Mouse (Mus musculus) embryonic facial prominence, embryonic 13.5 days (tissue): ENCODE results near the gene Gm21987. TPM values are rescaled to one million over a fixed set of nuclear protein-coding genes. Genes with fewer than 3 reads are reported as not detected.

ENCODE experiments used
- ATAC-seq: fragments of 200-750 bp; cut with Nextera tagmentation; 2 replicates; pipeline ENCODE4 v1.8.0; 2017; ENCODE audit warnings: low read depth; ENCODE audit not compliant: insufficient number of reproducible peaks, insufficient read depth, low FRiP score, low TSS enrichment
- H3K27ac ChIP-seq: fragments of 300-500 bp; sonication (generic); 2 replicates; pipeline ENCODE4 v1.5.1; 2015; ENCODE audit warnings: moderate library complexity, mild to moderate bottlenecking, inconsistent platforms
- H3K27me3 ChIP-seq: fragments of 300-500 bp; sonication (generic); 2 replicates; pipeline ENCODE4 v1.6.1; 2015; ENCODE audit warnings: mild to moderate bottlenecking, inconsistent platforms
- H3K36me3 ChIP-seq: fragments of 300-500 bp; sonication (generic); 2 replicates; pipeline ENCODE4 v1.6.1; 2015; ENCODE audit warnings: mild to moderate bottlenecking, inconsistent platforms
- H3K4me1 ChIP-seq: fragments of 300-500 bp; sonication (generic); 2 replicates; pipeline ENCODE4 v1.6.1; 2015; ENCODE audit warnings: inconsistent platforms
- H3K4me2 ChIP-seq: fragments of 300-500 bp; sonication (generic); 2 replicates; pipeline ENCODE4 v1.6.1; 2015; ENCODE audit warnings: moderate library complexity, mild to moderate bottlenecking, inconsistent platforms
- H3K4me3 ChIP-seq: fragments of 300-500 bp; sonication (generic); 2 replicates; pipeline ENCODE4 v1.5.1; 2015; ENCODE audit warnings: mild to moderate bottlenecking, inconsistent platforms
- H3K9ac ChIP-seq: fragments of 300-500 bp; sonication (generic); 2 replicates; pipeline ENCODE4 v1.6.1; 2015; ENCODE audit warnings: mild to moderate bottlenecking, inconsistent platforms
- H3K9me3 ChIP-seq: fragments of 300-500 bp; sonication (generic); 2 replicates; pipeline ENCODE4 v1.6.1; 2016; ENCODE audit warnings: inconsistent platforms
- WGBS: fragments of 180-500 bp; shearing (Covaris S2); methylation state at CpG from one replicate; pipeline ENCODE4 v1.1.7; 2015; ENCODE audit warnings: mixed read lengths; 5-methylcytosine and 5-hydroxymethylcytosine counted together
- polyA plus RNA-seq: library from polyadenylated mRNA; unstranded; fragments of >200 nt; fragmentation: Nextera tagmentation; extraction: Ambion mirVana; gene quantifications from 2 replicates; pipeline ENCODE4 v1.2.1, GENCODE M21; 2015

Gm21987 gene
- polyA plus RNA-seq, 1 experiment from 2014 or later: not detected

DNA sequence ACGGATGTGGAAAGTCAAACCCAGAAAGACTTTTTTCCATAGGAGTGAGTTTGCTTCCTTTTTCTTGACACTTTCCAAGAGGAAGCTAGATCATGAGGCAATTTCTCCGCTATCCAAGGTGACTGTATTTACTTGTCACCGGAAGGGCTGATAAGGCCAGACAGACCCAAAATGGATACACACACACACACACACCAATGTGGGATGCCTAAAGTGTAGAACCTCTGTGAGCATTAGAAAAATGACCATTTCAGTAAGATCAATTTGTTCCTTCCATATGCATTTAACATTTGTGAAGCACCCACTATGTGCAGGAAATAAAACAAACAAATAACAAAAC is 16.4 kb downstream of the Gm21987 start:
- H3K4me1 ChIP-seq: peaks cover 13% of the 10 kb centered on the region
- no peaks in the 10 kb centered on the region for H3K27me3 ChIP-seq
- no peak overlapping the region for H3K27ac ChIP-seq
- H3K4me3 ChIP-seq: no peak overlapping the region
- no peaks in the 10 kb centered on the region for H3K36me3 ChIP-seq
- WGBS: 90% methylated on average over 3 of the region's 3 CpGs
- ATAC-seq: no peak
- no peak overlapping the region for H3K9ac ChIP-seq
- no peak overlapping the region for H3K4me2 ChIP-seq
- H3K9me3 ChIP-seq: no peaks in the 10 kb centered on the region

DNA sequence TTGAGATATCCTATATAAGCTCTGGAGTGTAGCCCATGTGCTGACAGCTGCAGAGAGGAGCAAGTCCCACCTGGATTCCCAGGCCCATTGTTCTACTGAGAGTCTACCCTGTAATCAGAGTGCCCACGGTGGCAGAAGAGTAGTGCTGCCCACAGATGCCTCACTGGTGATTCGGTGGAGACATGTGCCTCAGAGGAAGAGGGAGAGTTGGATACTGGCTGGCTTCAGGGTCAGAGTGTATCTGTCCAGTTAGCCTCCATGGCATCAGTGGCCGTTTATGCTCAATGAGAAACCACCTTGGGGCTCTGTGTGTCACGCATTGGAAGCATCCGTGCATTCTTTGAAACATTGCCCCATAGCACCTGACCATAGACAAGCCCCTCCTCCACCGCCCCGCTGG is 16.8 kb downstream of the Gm21987 start:
- H3K9me3 ChIP-seq: no peaks in the 10 kb centered on the region
- no peak overlapping the region for H3K9ac ChIP-seq
- H3K36me3 ChIP-seq: no peaks in the 10 kb centered on the region
- ATAC-seq: no peak
- no peak overlapping the region for H3K4me2 ChIP-seq
- H3K4me3 ChIP-seq: no peak overlapping the region
- WGBS: 81% methylated on average over 7 of the region's 7 CpGs
- peaks cover 13% of the 10 kb centered on the region for H3K4me1 ChIP-seq
- H3K27me3 ChIP-seq: no peaks in the 10 kb centered on the region
- no peak overlapping the region for H3K27ac ChIP-seq

DNA sequence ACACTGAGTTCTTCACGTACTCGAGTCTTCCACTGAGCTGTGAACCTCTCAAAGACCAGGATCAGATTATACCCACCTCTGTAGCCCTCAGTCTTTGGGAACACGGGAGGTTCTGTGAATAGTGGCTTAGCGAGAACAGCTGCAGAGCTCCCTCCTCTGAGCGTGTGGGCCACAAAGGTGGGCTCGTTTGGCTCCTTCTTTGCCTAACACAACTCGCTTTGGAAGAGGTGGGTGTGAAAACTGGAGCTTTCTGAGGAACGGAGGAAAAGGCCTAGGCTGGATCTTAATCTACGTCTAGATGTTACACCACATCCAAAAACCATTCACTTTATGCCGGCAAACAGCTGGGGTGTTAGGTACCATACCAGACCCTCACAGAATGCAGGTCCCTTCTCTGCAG is 18.6 kb downstream of the Gm21987 start:
- no peak overlapping the region for H3K27ac ChIP-seq
- H3K9me3 ChIP-seq: no peaks in the 10 kb centered on the region
- no peak overlapping the region for H3K4me3 ChIP-seq
- WGBS: 87% methylated on average over 10 of the region's 10 CpGs
- H3K36me3 ChIP-seq: no peaks in the 10 kb centered on the region
- H3K9ac ChIP-seq: no peak overlapping the region
- no peak overlapping the region for H3K4me2 ChIP-seq
- H3K4me1 ChIP-seq: peaks cover 11% of the 10 kb centered on the region
- ATAC-seq: no peak
- H3K27me3 ChIP-seq: no peaks in the 10 kb centered on the region

DNA sequence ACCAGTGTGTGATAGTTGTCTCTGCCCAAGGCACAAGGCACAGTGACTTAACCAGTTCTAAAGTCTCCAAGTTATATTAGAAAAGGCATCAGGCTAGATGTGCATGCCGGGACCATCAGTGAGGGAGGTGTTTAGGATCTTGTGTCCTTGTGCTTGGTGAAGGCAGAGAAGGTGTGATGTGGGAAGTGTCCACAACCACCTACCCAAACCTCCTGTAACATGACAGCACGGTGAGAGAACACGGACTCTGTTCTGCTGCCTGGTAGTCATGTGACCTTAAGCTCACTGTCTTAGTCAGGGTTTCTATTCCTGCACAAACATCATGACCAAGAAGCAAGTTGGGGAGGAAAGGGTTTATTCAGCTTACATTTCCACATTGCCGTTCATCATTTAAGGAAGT is 19.4 kb downstream of the Gm21987 start:
- Histone ChIP-seq H3K4me3 (no peak overlapping the region), H3K4me1 (peaks cover 9% of the 10 kb centered on the region), H3K9ac (no peak overlapping the region), H3K9me3 (no peaks in the 10 kb centered on the region), H3K27ac (no peak overlapping the region), H3K36me3 (no peaks in the 10 kb centered on the region), H3K4me2 (no peak overlapping the region), H3K27me3 (no peaks in the 10 kb centered on the region)
- 83% methylated on average over 4 of the region's 4 CpGs for WGBS
- no peak for ATAC-seq

DNA sequence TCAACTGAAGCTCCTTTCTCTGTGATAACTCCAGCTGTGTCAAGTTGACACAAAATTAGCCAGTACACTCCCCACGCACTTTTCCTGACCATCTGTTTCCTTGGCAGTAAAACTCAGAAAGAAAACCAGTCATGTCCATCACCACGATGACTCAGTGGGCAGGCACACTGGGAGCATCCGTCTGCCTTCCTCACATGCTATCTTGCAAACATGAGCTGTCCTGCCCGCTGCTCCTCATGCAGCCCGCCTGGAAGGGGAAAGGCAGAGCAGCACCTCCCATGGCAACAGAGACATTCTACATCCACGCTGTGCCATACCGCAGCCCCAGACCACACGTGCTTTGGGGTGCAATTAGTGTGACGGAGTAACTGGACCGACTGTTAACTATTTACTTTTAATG is 21.5 kb downstream of the Gm21987 start:
- H3K9me3 ChIP-seq: no peaks in the 10 kb centered on the region
- no peak overlapping the region for H3K4me3 ChIP-seq
- ATAC-seq: no peak
- no peak overlapping the region for H3K4me2 ChIP-seq
- H3K27ac ChIP-seq: no peak overlapping the region
- no peak overlapping the region for H3K9ac ChIP-seq
- no peaks in the 10 kb centered on the region for H3K36me3 ChIP-seq
- 64% methylated on average over 10 of the region's 10 CpGs for WGBS
- no peaks in the 10 kb centered on the region for H3K4me1 ChIP-seq
- no peaks in the 10 kb centered on the region for H3K27me3 ChIP-seq

DNA sequence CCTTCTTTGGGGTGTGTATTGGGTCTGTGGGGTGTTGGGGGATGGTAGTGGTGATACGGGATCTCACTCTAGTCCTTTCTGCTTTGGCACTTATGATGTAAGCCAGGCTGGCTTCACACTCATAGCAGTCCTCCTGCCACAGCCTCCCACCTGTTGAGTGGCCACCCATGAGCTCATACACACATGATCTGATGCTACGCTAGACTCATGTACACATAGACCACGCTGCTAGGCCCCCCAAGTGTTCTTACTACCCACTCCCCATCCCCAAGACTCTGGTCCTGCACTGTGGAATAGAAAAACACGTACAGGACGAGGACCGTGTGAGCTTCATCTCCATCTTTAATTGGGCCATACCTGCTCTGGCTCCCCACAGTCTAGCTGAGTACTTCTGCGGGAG is 22.2 kb downstream of the Gm21987 start:
- WGBS: 80% methylated on average over 7 of the region's 7 CpGs
- H3K27ac ChIP-seq: no peak overlapping the region
- no peak overlapping the region for H3K4me3 ChIP-seq
- H3K9me3 ChIP-seq: no peaks in the 10 kb centered on the region
- H3K9ac ChIP-seq: no peak overlapping the region
- H3K4me2 ChIP-seq: no peak overlapping the region
- H3K36me3 ChIP-seq: no peaks in the 10 kb centered on the region
- ATAC-seq: no peak
- H3K4me1 ChIP-seq: no peaks in the 10 kb centered on the region
- no peaks in the 10 kb centered on the region for H3K27me3 ChIP-seq

DNA sequence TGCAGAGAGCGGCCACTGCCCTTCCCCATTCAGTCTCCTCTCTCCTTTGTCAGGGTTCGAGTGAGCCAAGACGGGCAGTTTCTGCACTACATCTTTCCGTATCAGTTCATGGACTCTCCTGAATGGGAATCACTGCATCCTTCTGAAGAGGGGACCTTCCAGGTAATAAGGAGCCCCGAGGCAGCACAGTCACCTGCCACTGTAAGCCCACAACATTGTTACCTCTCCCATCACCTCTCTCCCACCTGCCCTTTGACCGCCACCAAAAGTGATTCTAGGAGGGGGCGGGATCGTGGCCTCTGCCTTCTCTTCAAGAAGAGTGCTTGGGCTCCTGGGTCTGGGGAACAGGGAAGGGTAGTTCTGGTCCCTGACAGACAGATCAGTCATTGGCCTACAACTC is 22.6 kb downstream of the Gm21987 start:
- ATAC-seq: no peak
- Histone ChIP-seq H3K9ac (no peak overlapping the region), H3K36me3 (no peaks in the 10 kb centered on the region), H3K4me1 (no peaks in the 10 kb centered on the region), H3K27ac (no peak overlapping the region), H3K4me2 (no peak overlapping the region), H3K4me3 (no peak overlapping the region), H3K27me3 (no peaks in the 10 kb centered on the region), H3K9me3 (no peaks in the 10 kb centered on the region)
- 88% methylated on average over 8 of the region's 8 CpGs for WGBS

DNA sequence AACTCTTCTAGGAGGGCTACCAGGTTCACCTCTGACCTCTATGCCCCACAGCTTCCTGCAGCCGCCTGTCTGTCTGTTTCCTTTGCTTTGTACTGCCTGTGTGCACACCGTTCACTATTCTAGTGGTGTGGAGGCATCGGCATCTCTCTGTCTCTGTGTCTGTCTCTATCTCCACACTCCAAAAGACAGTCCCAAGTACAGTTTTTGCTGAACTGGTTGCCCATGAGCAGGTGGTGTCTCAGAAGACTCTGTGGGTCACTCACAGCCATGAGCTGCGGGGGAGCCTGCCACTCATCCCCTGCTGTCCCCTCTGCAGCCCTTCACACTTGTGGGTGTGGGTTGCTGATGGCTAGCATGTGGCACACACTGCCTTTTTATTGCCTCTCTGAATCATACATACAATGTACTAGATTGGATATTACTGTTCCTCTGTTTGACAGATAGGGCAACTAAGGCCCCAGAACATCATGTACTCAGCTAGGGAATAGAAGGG is 23.2 kb downstream of the Gm21987 start:
- ATAC-seq: no peak
- H3K4me2 ChIP-seq: no peak overlapping the region

DNA sequence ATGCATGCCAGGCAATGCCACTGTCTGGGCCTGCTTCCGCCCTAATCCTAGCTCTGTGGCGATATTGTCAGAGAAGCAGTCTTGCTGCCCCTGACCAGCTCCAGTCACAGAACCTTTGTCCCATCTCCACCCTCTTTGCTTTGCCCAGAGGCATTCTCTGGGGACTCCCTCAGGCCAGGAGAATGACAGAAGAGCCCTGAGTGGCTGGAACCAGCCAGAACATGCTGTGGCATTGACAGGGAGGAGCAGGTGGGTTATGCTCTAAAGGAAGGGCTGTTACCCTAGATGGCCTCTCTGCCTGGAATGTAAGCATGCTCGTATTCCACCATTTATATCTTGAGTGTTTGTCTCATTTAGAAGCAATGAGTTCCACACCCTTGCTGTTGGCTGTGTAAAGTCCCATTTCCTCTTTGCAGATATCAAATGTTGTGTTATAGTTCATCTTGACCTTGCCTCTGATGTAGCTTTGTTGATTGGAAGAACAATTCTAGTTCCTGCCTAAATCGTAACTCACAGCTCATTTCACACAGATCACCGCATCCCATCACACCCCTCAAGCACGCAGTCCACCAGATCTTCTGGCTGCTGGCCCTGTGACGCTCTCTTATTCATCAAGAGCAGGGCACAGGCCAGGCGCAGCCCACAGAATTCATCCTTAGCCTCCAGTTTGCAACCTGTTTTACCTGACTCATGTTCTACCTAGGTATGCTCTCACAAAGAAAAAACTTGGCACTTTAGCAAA is 24.0 kb downstream of the Gm21987 start:
- Histone ChIP-seq H3K4me3 (no peak overlapping the region), H3K36me3 (no peaks in the 10 kb centered on the region), H3K27ac (no peak overlapping the region), H3K9me3 (no peaks in the 10 kb centered on the region), H3K4me2 (no peak overlapping the region), H3K27me3 (no peaks in the 10 kb centered on the region), H3K4me1 (0 out of 2 replicates have a peak, but pooled peaks cover under 1% of the 10 kb centered on the region), H3K9ac (no peak overlapping the region)
- 84% methylated on average over 8 of the region's 8 CpGs for WGBS
- no peak for ATAC-seq

More for the DNA sequence above, 23.2 kb downstream of the Gm21987 start:
- no peak overlapping the region for H3K27ac ChIP-seq
- H3K4me3 ChIP-seq: no peak overlapping the region
- H3K4me1 ChIP-seq: no peaks in the 10 kb centered on the region
- H3K36me3 ChIP-seq: no peaks in the 10 kb centered on the region
- 75% methylated on average over 4 of the region's 4 CpGs for WGBS
- no peak overlapping the region for H3K9ac ChIP-seq
- H3K9me3 ChIP-seq: no peaks in the 10 kb centered on the region
- H3K27me3 ChIP-seq: no peaks in the 10 kb centered on the region

DNA sequence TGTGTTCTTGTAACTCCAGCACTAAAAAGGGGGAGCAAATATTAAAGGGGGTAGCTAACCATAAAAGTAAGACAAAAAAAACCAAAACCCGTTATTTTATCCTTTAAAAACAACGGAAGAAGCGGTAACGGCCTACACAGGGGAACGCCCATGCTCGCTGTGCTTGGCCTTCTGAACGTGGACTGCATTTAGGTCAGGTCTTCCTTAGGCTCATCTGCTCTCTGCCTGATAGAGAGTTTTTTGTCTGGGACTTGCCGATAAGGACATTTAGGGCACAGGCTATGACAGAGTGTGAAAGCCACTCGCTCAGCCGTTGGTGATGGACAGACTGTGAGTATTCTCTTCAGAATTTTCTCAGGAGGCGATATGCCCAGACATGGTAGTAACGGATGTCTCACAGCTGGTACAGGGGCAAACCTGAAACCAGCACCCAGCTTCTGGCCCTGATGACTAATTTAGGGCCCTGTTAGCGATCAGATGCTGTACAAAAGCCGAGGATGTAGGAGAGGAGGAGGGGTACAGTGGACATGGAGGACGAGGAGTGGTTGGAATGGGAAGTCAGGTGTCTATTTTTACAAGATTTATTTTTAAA is 25.0 kb downstream of the Gm21987 start:
- no peak for ATAC-seq
- Histone ChIP-seq H3K36me3 (no peaks in the 10 kb centered on the region), H3K4me2 (no peak overlapping the region), H3K27me3 (no peaks in the 10 kb centered on the region), H3K4me1 (peaks cover 11% of the 10 kb centered on the region), H3K27ac (no peak overlapping the region), H3K4me3 (no peak overlapping the region), H3K9me3 (no peaks in the 10 kb centered on the region), H3K9ac (no peak overlapping the region)
- 86% methylated on average over 15 of the region's 15 CpGs for WGBS

DNA sequence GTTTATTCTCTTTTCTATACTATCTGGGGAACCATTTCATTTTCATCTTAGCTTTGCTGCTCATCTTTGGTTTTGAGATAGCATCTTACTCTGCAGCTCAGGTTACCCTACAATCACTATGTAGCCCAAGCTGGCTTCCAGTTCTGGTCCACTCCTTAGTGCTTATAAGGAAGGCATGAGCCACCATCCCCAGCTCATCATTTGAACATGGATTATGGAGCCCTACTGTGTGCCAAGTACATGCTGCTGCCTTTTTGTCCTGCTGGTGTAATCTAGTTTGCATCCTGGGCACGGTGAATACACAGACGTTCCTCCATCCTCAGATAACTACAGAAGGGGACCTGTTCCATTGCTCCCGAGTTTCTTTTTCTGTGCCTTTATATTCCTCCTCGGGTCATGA is 26.0 kb downstream of the Gm21987 start:
- Histone ChIP-seq H3K27me3 (no peaks in the 10 kb centered on the region), H3K4me2 (no peak overlapping the region), H3K4me3 (no peak overlapping the region), H3K9me3 (no peaks in the 10 kb centered on the region), H3K27ac (no peak overlapping the region), H3K4me1 (peaks cover 15% of the 10 kb centered on the region), H3K9ac (no peak overlapping the region), H3K36me3 (no peaks in the 10 kb centered on the region)
- WGBS: 85% methylated on average over 4 of the region's 4 CpGs
- no peak for ATAC-seq

DNA sequence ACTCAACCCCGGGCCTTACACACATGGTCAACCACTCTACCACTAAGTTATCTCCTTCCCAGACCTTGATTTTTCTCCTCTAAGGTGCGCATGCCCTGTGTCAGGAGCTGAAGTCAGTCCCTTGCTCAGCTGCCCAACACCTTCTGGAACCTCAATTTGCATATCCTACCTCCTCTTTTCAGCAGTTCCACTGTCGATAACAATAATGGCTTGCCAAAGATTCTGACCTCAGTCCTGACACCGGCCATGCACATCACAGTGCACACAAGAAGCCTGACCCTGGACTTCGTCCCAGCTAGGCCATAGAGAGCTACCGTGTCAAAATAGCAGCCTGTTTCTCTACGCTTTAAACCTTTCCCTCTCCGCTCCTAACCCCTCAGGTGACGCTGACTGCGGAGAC is 26.6 kb downstream of the Gm21987 start:
- H3K27ac ChIP-seq: no peak overlapping the region
- WGBS: 84% methylated on average over 10 of the region's 10 CpGs
- H3K9ac ChIP-seq: no peak overlapping the region
- no peak for ATAC-seq
- H3K9me3 ChIP-seq: no peaks in the 10 kb centered on the region
- no peaks in the 10 kb centered on the region for H3K36me3 ChIP-seq
- no peak overlapping the region for H3K4me2 ChIP-seq
- H3K27me3 ChIP-seq: no peaks in the 10 kb centered on the region
- peaks cover 15% of the 10 kb centered on the region for H3K4me1 ChIP-seq
- H3K4me3 ChIP-seq: no peak overlapping the region
